Mouse (Mus musculus) kidney, postnatal 0 days (tissue): ENCODE data around the gene Capn1. TPM values are rescaled to one million over a fixed set of nuclear protein-coding genes. Genes with fewer than 3 reads are reported as not detected.

Source experiments
- ATAC-seq: fragments of 200-750 bp; cut with Nextera tagmentation; replicated peaks from 2 replicates; pipeline ENCODE4 v1.8.0; 2017; ENCODE audit warnings: low read depth, moderate number of reproducible peaks, moderate TSS enrichment, moderate library complexity; ENCODE audit not compliant: low FRiP score
- DNase-seq: peaks from one replicate; pipeline ENCODE4 v3.0.0-alpha.2; 2016; ENCODE audit warnings: low spot score
- H3K27ac ChIP-seq: fragments of 300-500 bp; sonication (generic); 2 replicates; pipeline ENCODE4 v1.5.1; 2014; ENCODE audit warnings: mild to moderate bottlenecking
- H3K27me3 ChIP-seq: fragments of 300-500 bp; sonication (generic); 2 replicates; pipeline ENCODE4 v1.6.1; 2014; ENCODE audit warnings: low read length, mixed read lengths; ENCODE audit not compliant: insufficient read depth
- H3K36me3 ChIP-seq: fragments of 300-500 bp; sonication (generic); 2 replicates; pipeline ENCODE4 v1.6.1; 2014; ENCODE audit warnings: low read length, mixed read lengths; ENCODE audit not compliant: insufficient read depth
- H3K4me1 ChIP-seq: fragments of 300-500 bp; sonication (generic); replicated peaks from 2 replicates; pipeline ENCODE4 v1.6.1; 2014; ENCODE audit warnings: antibody characterized with exemption, low read length, mixed read lengths; ENCODE audit not compliant: insufficient read depth
- H3K4me2 ChIP-seq: fragments of 300-500 bp; sonication (generic); 2 replicates; pipeline ENCODE4 v1.6.1; 2014; ENCODE audit warnings: mild to moderate bottlenecking, low read length, moderate library complexity, mixed read lengths
- H3K4me3 ChIP-seq: fragments of 300-500 bp; sonication (generic); replicated peaks from 2 replicates; pipeline ENCODE4 v1.5.1; 2014; ENCODE audit warnings: low read depth, low read length
- H3K9ac ChIP-seq: fragments of 300-500 bp; sonication (generic); 2 replicates; pipeline ENCODE4 v1.6.1; 2014; ENCODE audit warnings: low read depth, low read length
- H3K9me3 ChIP-seq: fragments of 300-500 bp; sonication (generic); replicated peaks from 2 replicates; pipeline ENCODE4 v1.6.1; 2016; ENCODE audit warnings: low read length, inconsistent platforms, mixed read lengths
- CTCF ChIP-seq: IDR thresholded peaks from 2 replicates; pipeline ENCODE4 v1.5.1; 2016; ENCODE audit warnings: antibody characterized with exemption, low read depth, mild to moderate bottlenecking, moderate library complexity
- WGBS: fragments of 180-500 bp; shearing (Covaris S2); extraction: QIAGEN DNeasy Blood & Tissue Kit; methylation state at CpG from one replicate; pipeline ENCODE4 v1.1.7; 2014; 5-methylcytosine and 5-hydroxymethylcytosine counted together
- polyA plus RNA-seq: library from polyadenylated mRNA; unstranded; fragments of >200 nt; fragmentation: Nextera tagmentation; extraction: Ambion mirVana; gene quantifications from 2 replicates; pipeline ENCODE4 v1.2.1, GENCODE M21; 2015

Capn1 gene
- polyA plus RNA-seq, 1 experiment from 2014 or later = 13.5 TPM

- DNase-seq = no peak
- H3K27me3 ChIP-seq = no peaks in the 10 kb centered on the region
- TF ChIP-seq CTCF = 0 out of 2 replicates have a peak, but pooled peaks have one; percentile 7
- H3K9me3 ChIP-seq = no peaks in the 10 kb centered on the region
- H3K27ac ChIP-seq = no peak overlapping the region
- H3K4me2 ChIP-seq = no peak overlapping the region
- no peak overlapping the region for H3K9ac ChIP-seq
- ATAC-seq = no peak
- 0 out of 2 replicates have a peak, but pooled peaks cover 2% of the 10 kb centered on the region for H3K36me3 ChIP-seq
- H3K4me3 ChIP-seq = no peak overlapping the region
- 90% methylated on average over 3 of the region's 3 CpGs for WGBS
- no peaks in the 10 kb centered on the region for H3K4me1 ChIP-seq
Observed at GRCm38 (mm10) chr19:5998180-5998579, 17.5 kb downstream of the Capn1 start.

- Histone ChIP-seq H3K27me3 (no peaks in the 10 kb centered on the region), H3K4me3 (no peak overlapping the region), H3K4me1 (no peaks in the 10 kb centered on the region), H3K9me3 (no peaks in the 10 kb centered on the region), H3K27ac (no peak overlapping the region), H3K9ac (no peak overlapping the region), H3K36me3 (0 out of 2 replicates have a peak, but pooled peaks cover 2% of the 10 kb centered on the region), H3K4me2 (no peak overlapping the region)
- DNase-seq (no peak), ATAC-seq (no peak)
- TF ChIP-seq CTCF = no peak
- 53% methylated on average over 14 of the region's 14 CpGs for WGBS
Observed at GRCm38 (mm10) chr19:5994711-5995110, 21.0 kb downstream of the Capn1 start.

GRCm38 (mm10) chr19:5992012-5992411, 23.7 kb downstream of the Capn1 start:
- Histone ChIP-seq H3K27me3 (no peaks in the 10 kb centered on the region), H3K36me3 (0 out of 2 replicates have a peak, but pooled peaks cover 2% of the 10 kb centered on the region), H3K4me2 (no peak overlapping the region), H3K9ac (no peak overlapping the region), H3K4me1 (peaks cover 12% of the 10 kb centered on the region; the same call in 1 of the 2 replicates), H3K4me3 (no peak overlapping the region), H3K27ac (no peak overlapping the region), H3K9me3 (no peaks in the 10 kb centered on the region)
- ATAC-seq (no peak), DNase-seq (no peak)
- WGBS = 81% methylated on average over 7 of the region's 7 CpGs
- no peak for TF ChIP-seq CTCF

- no peak overlapping the region for H3K4me3 ChIP-seq
- no peak overlapping the region for H3K27ac ChIP-seq
- no peaks in the 10 kb centered on the region for H3K9me3 ChIP-seq
- 83% methylated on average over 7 of the region's 7 CpGs for WGBS
- ATAC-seq (no peak), DNase-seq (no peak)
- H3K9ac ChIP-seq = no peak overlapping the region
- peaks cover 12% of the 10 kb centered on the region; the same call in 1 of the 2 replicates for H3K4me1 ChIP-seq
- no peak overlapping the region for H3K4me2 ChIP-seq
- 0 out of 2 replicates have a peak, but pooled peaks cover 2% of the 10 kb centered on the region for H3K36me3 ChIP-seq
- no peaks in the 10 kb centered on the region for H3K27me3 ChIP-seq
- no peak for TF ChIP-seq CTCF
Observed at GRCm38 (mm10) chr19:5991467-5991866, 24.2 kb downstream of the Capn1 start.

- Histone ChIP-seq H3K27ac (no peak overlapping the region), H3K4me3 (no peak overlapping the region), H3K4me1 (peaks cover 12% of the 10 kb centered on the region; the same call in 1 of the 2 replicates), H3K9ac (no peak overlapping the region), H3K27me3 (no peaks in the 10 kb centered on the region), H3K9me3 (no peaks in the 10 kb centered on the region), H3K4me2 (no peak overlapping the region), H3K36me3 (no peaks in the 10 kb centered on the region)
- ATAC-seq (no peak), DNase-seq (no peak)
- no peak for TF ChIP-seq CTCF
- WGBS = 57% methylated on average over 1 of the region's 1 CpGs
Observed at GRCm38 (mm10) chr19:5990921-5991320, 24.8 kb downstream of the Capn1 start.

GRCm38 (mm10) chr19:5990033-5990432, 25.7 kb downstream of the Capn1 start:
- DNase-seq (no peak), ATAC-seq (no peak)
- Histone ChIP-seq H3K4me3 (no peak overlapping the region), H3K36me3 (no peaks in the 10 kb centered on the region), H3K9me3 (no peaks in the 10 kb centered on the region), H3K27me3 (no peaks in the 10 kb centered on the region), H3K4me1 (peaks cover 12% of the 10 kb centered on the region; the same call in 1 of the 2 replicates), H3K27ac (no peak overlapping the region), H3K4me2 (no peak overlapping the region), H3K9ac (no peak overlapping the region)
- whole genome bisulfite sequencing = 77% methylated on average over 12 of the region's 12 CpGs
- TF ChIP-seq CTCF = no peak

GRCm38 (mm10) chr19:5989585-5989984, 26.1 kb downstream of the Capn1 start:
- Histone ChIP-seq H3K4me3 (no peak overlapping the region), H3K27me3 (no peaks in the 10 kb centered on the region), H3K4me1 (peaks cover 12% of the 10 kb centered on the region; the same call in 1 of the 2 replicates), H3K9me3 (no peaks in the 10 kb centered on the region), H3K36me3 (no peaks in the 10 kb centered on the region), H3K27ac (no peak overlapping the region), H3K9ac (no peak overlapping the region), H3K4me2 (no peak overlapping the region)
- DNase-seq = no peak
- 51% methylated on average over 6 of the region's 6 CpGs for WGBS
- no peak for ATAC-seq
- no peak for TF ChIP-seq CTCF
